Mouse (Mus musculus) T-helper 1 cell (primary cell): ENCODE results near the gene Spaca4.

Experiments used
- in situ Hi-C: fragments of 300-600 bp; cut with MboI, MseI; formaldehyde crosslinking; loops from one replicate; pipeline ENCODE4 v1.15.1; 2025; ENCODE audit warnings: high pct_unique_total_duplicates

The Spaca4 gene

DNA sequence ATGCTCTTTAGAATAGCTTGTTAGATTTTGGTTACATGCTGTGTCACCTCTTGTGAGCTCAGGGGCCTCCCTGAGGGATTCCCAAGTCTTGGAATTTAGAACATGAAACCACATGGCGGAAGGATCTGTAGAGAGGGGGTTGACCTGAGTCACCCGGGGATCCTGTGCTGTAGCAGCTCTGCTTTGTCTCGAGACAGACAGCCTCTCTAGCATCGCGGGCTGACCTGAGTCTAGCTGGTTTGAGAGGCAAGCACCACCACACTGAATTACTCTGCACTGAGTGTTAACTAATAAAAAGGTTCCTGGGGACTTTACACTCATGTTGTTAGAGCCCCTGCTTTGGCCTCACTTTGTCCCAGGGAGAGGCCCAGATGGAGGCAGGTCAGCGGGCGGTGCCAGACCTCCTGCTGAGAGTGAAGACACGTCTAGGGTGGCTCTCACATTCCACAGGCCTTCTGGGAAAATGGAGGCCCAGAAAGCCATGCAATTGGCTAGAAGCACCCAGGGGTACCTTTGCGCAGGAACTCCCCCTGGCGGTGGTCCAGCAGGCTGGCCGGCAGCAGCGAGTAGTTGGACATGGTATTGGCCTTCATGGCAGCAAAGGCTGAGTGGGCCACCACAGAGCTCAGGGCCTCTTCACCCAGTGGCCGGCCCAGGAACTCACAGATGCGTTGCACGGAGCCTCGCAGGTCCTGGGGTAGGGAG is 5.3 kb upstream of the Spaca4 start:
- in situ Hi-C loops = loop anchor here (5.0 kb wide), 1 partner anchor 211 kb away; no protein-coding TSS in a partner anchor

GRCm38 (mm10) chr7:45727625-45728024 is 2.0 kb upstream of the Spaca4 start:
- in situ Hi-C loops = no loop called here

- in situ Hi-C loops = no loop called here
These were observed 806 bp upstream of the Spaca4 start for GRCm38 (mm10) chr7:45726419-45726818.

DNA sequence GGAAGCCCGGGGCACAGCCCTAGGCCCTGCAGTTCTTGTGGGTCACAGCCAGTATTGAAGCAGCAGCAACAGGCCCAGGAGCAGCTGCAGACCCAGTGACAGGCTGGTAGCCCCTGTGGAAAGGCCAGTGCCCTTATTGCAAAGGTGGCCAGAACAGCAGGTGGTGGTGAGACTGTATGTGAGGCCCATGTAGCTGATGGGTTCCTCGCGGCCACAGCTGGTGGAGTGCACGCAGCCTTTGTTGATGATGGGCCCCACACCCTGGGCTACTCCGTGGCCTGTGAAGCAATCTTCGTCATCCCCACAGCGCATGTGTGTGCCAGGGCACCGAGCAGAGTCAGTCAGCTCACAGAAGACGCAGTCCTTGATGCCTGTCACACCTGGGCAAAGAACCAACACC is 462 bp downstream of the Spaca4 start:
- in situ Hi-C loops = no loop called here

DNA sequence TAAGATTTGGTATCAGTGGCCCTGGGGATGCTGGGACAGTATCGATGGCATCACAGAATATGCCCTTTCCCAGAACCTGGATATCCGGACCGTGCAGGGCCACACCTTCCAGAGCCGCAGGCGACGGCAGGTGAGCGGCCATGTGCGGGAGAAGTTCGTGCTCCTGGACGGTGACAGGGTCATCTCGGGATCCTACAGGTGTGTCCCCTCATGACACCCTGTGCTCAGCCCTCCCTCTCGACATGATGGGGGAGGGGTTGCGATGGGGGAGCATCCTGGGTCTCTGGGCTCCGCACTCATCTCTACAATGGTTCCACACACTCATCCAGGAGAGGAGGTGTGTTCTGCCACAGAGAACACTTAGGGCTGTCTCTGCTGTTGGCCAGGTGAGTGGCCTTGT is 1.8 kb downstream of the Spaca4 start:
- in situ Hi-C loops = no loop called here

- in situ Hi-C loops = no loop called here
These were observed 2.3 kb downstream of the Spaca4 start for GRCm38 (mm10) chr7:45723301-45723700.

- in situ Hi-C loops = no loop called here
These were observed 3.3 kb downstream of the Spaca4 start for GRCm38 (mm10) chr7:45722348-45722713.

GRCm38 (mm10) chr7:45721642-45722347 is 3.8 kb downstream of the Spaca4 start:
- in situ Hi-C loops = no loop called here

- in situ Hi-C loops = no loop called here
These were observed 4.4 kb downstream of the Spaca4 start for GRCm38 (mm10) chr7:45721234-45721571.

- in situ Hi-C loops = no loop called here
These were observed 5.0 kb downstream of the Spaca4 start, which contains the start of gene Fam83e for GRCm38 (mm10) chr7:45720413-45721233. Gene Fam83e, plus strand, starts transcription at chr7:45721212.

- in situ Hi-C loops = no loop called here
These were observed 5.7 kb downstream of the Spaca4 start for GRCm38 (mm10) chr7:45719738-45720412.

DNA sequence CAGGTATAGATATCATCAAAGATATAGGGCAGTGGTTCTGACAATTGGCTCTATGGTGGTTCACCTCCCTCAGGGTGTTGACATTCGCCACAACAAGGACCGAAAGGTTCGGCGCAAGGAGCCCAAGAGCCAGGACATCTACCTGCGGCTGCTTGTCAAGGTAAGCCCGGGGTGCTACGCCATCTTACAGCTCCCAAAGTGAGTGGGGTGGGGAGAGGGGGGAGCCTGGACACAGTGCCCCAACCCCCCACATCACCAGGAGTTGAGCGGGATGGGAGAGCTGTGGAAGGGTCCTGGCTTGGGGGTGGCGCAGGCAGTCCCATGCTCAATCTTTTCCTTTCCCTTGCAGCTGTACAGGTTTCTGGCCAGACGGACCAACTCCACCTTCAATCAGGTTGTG is 6.4 kb downstream of the Spaca4 start:
- in situ Hi-C loops = no loop called here

- in situ Hi-C loops = no loop called here
These were observed 7.3 kb downstream of the Spaca4 start for GRCm38 (mm10) chr7:45718331-45718730.

- in situ Hi-C loops = no loop called here
These were observed 7.7 kb downstream of the Spaca4 start, which contains the start of gene Sphk2 for GRCm38 (mm10) chr7:45717918-45718297. Gene Sphk2, minus strand, starts transcription at chr7:45718002.

DNA sequence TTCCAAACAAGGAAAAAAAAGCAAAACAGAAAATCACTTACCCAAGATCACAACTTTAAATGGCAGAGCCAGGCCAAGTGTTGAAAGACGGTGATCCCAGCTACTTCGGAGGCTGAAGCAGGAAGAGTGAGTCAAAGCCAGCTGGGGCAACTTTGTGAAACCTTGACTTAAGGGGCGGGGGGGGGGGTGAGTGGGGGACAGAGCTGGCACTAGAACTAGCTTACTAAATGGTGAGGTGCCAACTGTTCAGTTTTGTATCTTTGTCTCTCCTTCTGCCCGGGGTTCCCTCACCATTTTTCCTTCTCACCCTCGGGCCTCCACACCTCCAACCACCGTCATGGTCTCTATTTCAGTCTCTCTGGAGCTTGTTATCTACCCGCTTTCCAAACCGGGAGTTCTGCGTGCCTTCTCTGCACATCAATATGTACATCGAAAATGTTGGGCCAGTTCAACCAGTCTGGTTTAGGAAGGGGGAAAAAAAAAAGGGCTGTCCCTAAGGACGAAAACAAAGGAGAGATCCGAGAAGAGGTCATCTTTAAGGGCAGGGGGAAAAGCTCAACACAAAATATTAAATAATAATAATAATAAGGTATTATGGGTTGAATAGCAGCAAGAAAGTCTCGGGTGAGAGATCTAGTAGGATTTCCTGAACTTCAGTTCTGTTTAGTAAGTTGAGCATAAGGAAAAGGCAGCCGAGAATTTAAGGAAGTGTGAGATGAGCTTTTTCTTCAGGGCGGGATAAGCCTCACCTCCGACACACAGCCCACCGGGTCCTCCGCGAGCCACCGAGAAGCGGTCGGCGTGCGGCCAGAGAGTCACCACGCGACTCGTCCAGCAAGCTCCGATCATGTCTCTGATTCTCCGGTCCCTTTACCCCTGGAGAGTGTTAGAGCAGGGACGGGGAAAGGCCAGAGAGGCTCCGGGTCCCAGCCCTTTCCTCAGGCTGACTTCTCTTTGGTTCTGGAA is 8.4 kb downstream of the Spaca4 start:
- in situ Hi-C loops = no loop called here

DNA sequence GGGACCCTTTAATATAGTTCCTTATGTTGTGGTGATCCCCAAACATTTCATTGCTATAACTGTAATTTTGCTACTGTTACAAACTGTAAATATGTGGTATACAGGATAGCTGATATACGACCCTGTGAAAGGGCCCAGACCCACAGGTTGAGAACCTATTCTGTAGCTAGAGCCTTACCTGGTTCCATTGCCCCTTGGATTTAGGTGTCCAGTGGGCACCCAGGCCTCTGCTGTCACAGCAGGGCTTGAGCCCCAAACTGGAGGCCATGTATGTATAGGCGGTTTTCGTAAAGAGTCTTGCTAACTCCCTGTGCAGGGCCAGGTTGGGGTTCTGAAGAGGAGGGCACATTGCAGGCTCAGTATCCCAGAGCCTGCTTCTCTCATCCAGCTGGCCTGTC is 9.2 kb downstream of the Spaca4 start:
- in situ Hi-C loops = no loop called here

- in situ Hi-C loops = no loop called here
These were observed 9.7 kb downstream of the Spaca4 start for GRCm38 (mm10) chr7:45715741-45716459.

GRCm38 (mm10) chr7:45715090-45715708 is 10.4 kb downstream of the Spaca4 start, which contains the start of gene Rpl18:
Gene Rpl18, plus strand, starts transcription at chr7:45715457.
- in situ Hi-C loops = no loop called here

- in situ Hi-C loops = no loop called here
These were observed 11.0 kb downstream of the Spaca4 start for GRCm38 (mm10) chr7:45714630-45715089.
